Mouse (Mus musculus): ENCODE data around the gene Optc. TPM values are rescaled to one million over a fixed set of nuclear protein-coding genes. Genes with fewer than 3 reads are reported as not detected.

The Optc gene
- polyA plus RNA-seq, 1 experiment from 2014 or later = 4.0 TPM

GRCm38 (mm10) chr1:133911456-133911855 lies 3.7 kb upstream of the Optc start:
- H3K4me1 ChIP-seq (ENCODE audit: control insufficient read depth, insufficient read depth, low read depth, low read length) = peaks cover 24% of the 10 kb centered on the region
- H3K9me3 ChIP-seq (ENCODE audit: control insufficient read depth, low read length) = no peaks in the 10 kb centered on the region
- no peak overlapping the region for H3K4me2 ChIP-seq (ENCODE audit: low read length)
- no peak for ATAC-seq
- no peaks in the 10 kb centered on the region for H3K36me3 ChIP-seq (ENCODE audit: control insufficient read depth, insufficient read depth, low read length)
- H3K27me3 ChIP-seq (replicated peaks; ENCODE audit: control insufficient read depth, insufficient read depth, low read length) = no peaks in the 10 kb centered on the region; the same call in 1 of the 2 replicates
- no peak overlapping the region for H3K4me3 ChIP-seq (ENCODE audit: low read length)
- 28% methylated on average over 4 of the region's 4 CpGs for WGBS
- no peak overlapping the region for H3K27ac ChIP-seq (ENCODE audit: low read depth, low read length)
- no peak overlapping the region for H3K9ac ChIP-seq (ENCODE audit: low read depth, low read length)

GRCm38 (mm10) chr1:133911008-133911407 lies 3.2 kb upstream of the Optc start:
- 70% methylated on average over 4 of the region's 4 CpGs for WGBS
- H3K36me3 ChIP-seq (ENCODE audit: control insufficient read depth, insufficient read depth, low read length) = no peaks in the 10 kb centered on the region
- H3K27me3 ChIP-seq (replicated peaks; ENCODE audit: control insufficient read depth, insufficient read depth, low read length) = no peaks in the 10 kb centered on the region; the same call in 1 of the 2 replicates
- H3K9ac ChIP-seq (ENCODE audit: low read depth, low read length) = no peak overlapping the region
- no peak overlapping the region for H3K4me2 ChIP-seq (ENCODE audit: low read length)
- no peaks in the 10 kb centered on the region for H3K9me3 ChIP-seq (ENCODE audit: control insufficient read depth, low read length)
- no peak overlapping the region for H3K4me3 ChIP-seq (ENCODE audit: low read length)
- no peak overlapping the region for H3K27ac ChIP-seq (ENCODE audit: low read depth, low read length)
- no peak for ATAC-seq
- peaks cover 21% of the 10 kb centered on the region for H3K4me1 ChIP-seq (ENCODE audit: control insufficient read depth, insufficient read depth, low read depth, low read length)

DNA sequence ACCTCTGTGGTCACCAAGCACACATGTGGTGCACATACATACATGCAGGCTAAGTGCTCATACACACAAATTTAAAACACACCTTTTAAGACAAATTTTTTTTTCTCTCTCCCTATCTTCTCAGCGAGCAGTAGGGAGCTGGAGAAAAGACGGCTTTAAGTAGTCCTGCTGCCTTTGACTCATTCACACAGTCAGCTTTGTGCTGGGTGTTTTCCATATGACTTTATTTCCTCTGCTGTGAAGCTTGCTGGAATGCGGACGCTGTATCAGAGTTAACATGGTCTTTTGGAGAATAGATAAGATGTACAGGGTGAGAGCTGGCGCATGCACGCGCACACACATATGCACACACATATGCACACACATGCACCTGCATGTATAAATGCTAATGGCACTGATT lies 2.3 kb upstream of the Optc start:
- 85% methylated on average over 7 of the region's 7 CpGs for WGBS
- H3K9ac ChIP-seq (ENCODE audit: low read depth, low read length) = no peak overlapping the region
- peaks cover 19% of the 10 kb centered on the region for H3K4me1 ChIP-seq (ENCODE audit: control insufficient read depth, insufficient read depth, low read depth, low read length)
- no peak overlapping the region for H3K4me3 ChIP-seq (ENCODE audit: low read length)
- no peak overlapping the region for H3K4me2 ChIP-seq (ENCODE audit: low read length)
- no peaks in the 10 kb centered on the region for H3K36me3 ChIP-seq (ENCODE audit: control insufficient read depth, insufficient read depth, low read length)
- no peaks in the 10 kb centered on the region; the same call in 1 of the 2 replicates for H3K27me3 ChIP-seq (replicated peaks; ENCODE audit: control insufficient read depth, insufficient read depth, low read length)
- no peak overlapping the region for H3K27ac ChIP-seq (ENCODE audit: low read depth, low read length)
- no peaks in the 10 kb centered on the region for H3K9me3 ChIP-seq (ENCODE audit: control insufficient read depth, low read length)
- ATAC-seq = no peak

DNA sequence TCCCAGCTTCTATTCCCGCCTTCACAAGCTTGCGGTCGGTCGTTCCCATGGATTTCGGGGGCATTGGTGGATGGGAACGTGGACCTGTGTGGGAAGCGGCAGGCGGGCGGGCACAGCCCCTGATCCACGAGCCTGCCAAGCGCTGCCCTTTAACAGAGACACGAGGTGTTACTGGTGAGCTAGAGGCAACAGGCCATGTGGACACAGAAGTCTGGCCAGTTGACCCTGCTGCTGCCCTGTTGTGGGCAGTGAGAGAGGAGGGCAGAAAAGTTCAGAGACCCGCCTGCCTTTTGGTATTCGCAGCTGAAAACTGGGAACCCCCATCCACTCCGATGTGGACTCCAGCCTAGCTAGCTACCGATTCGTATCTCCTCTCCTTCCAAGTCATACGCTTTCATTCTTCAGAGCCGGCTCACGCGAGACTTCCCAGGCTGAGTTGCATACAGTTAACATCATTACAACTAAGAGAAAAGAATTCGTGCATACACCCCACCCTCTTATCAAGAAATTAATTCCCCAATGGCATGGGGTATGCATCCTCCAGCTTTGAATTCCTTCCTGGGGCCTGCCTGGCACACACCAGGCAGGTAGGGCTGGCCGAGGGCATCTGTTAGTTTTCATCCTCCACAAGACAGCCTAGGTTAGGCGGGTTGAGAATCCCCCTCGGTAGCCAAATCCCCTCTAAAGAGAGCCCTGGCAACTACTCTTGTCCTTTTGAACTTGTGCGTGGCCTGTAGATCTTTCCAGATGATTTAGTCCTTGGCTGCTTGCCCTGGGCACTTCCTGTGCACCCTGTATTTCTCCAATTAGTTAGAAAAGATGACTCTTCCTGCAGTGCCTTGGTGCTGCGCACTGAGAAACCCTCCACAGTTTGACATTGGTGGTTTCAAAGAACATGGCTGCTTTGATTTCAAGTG lies 1.1 kb upstream of the Optc start:
- peak; percentile 25 for ATAC-seq
- WGBS = 9% methylated on average over 27 of the region's 27 CpGs

DNA sequence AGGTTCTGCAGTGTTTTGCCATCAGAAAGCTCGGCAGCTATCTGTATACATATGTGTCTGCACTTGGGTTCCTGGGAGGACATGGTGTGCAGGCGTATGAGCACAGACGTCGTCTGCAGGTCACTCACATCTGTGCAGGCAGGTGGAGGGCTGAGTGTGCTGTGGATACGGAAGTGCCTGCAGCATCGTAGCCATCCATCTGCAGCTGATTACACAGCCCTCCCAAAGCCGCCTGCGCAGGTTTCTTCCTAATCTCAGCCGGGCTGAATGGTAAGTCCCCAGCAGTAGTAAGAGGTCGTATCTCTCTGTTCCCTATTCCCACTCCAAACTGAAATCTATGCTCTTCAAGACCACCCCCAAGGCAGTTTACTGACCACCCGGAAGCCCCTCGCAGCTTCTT lies 1.4 kb downstream of the Optc start:
- H3K4me3 ChIP-seq (ENCODE audit: low read length) = no peak overlapping the region
- no peaks in the 10 kb centered on the region for H3K36me3 ChIP-seq (ENCODE audit: control insufficient read depth, insufficient read depth, low read length)
- no peak overlapping the region for H3K27ac ChIP-seq (ENCODE audit: low read depth, low read length)
- H3K9me3 ChIP-seq (ENCODE audit: control insufficient read depth, low read length) = no peaks in the 10 kb centered on the region
- ATAC-seq = no peak
- peaks cover 19% of the 10 kb centered on the region for H3K4me1 ChIP-seq (ENCODE audit: control insufficient read depth, insufficient read depth, low read depth, low read length)
- H3K9ac ChIP-seq (ENCODE audit: low read depth, low read length) = no peak overlapping the region
- 49% methylated on average over 12 of the region's 12 CpGs for WGBS
- no peak overlapping the region for H3K4me2 ChIP-seq (ENCODE audit: low read length)
- H3K27me3 ChIP-seq (replicated peaks; ENCODE audit: control insufficient read depth, insufficient read depth, low read length) = no peaks in the 10 kb centered on the region

More for the DNA sequence above, 1.1 kb upstream of the Optc start:
- peaks cover 19% of the 10 kb centered on the region for H3K4me1 ChIP-seq (ENCODE audit: control insufficient read depth, insufficient read depth, low read depth, low read length)
- H3K4me3 ChIP-seq (ENCODE audit: low read length) = peak overlapping the region; percentile 45
- H3K9ac ChIP-seq (ENCODE audit: low read depth, low read length) = peak overlapping the region; percentile 75
- no peaks in the 10 kb centered on the region for H3K9me3 ChIP-seq (ENCODE audit: control insufficient read depth, low read length)
- no peaks in the 10 kb centered on the region; the same call in 1 of the 2 replicates for H3K27me3 ChIP-seq (replicated peaks; ENCODE audit: control insufficient read depth, insufficient read depth, low read length)
- no peaks in the 10 kb centered on the region for H3K36me3 ChIP-seq (ENCODE audit: control insufficient read depth, insufficient read depth, low read length)
- peak overlapping the region; percentile 85 for H3K27ac ChIP-seq (ENCODE audit: low read depth, low read length)
- H3K4me2 ChIP-seq (ENCODE audit: low read length) = peak overlapping the region; percentile 94

DNA sequence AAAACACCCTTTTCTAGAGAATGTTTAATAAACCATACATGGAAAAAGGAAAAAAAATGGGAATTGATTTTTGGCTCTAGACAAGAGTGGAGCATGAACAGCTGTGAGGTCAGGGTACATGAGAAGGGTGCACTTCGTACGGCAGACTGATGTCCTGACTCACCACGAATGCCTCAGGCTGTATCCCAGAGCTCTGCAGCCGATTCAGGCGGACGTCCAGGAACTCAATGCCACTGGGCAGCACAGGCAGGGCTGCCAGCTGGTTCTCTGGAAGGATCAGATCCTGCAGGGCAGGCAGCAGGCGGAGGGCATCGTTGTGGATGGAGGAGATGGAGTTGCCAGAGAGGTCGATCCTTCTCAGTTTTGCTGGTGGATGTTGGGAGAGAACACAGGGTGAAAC lies 7.0 kb downstream of the Optc start:
- ATAC-seq = no peak
- Histone ChIP-seq H3K4me2 (ENCODE audit: low read length) (no peak overlapping the region), H3K9ac (ENCODE audit: low read depth, low read length) (no peak overlapping the region; the same call in 1 of the 2 replicates), H3K27me3 (replicated peaks; ENCODE audit: control insufficient read depth, insufficient read depth, low read length) (peaks cover 2% of the 10 kb centered on the region; the same call in 1 of the 2 replicates), H3K4me3 (ENCODE audit: low read length) (no peak overlapping the region), H3K36me3 (ENCODE audit: control insufficient read depth, insufficient read depth, low read length) (no peaks in the 10 kb centered on the region), H3K4me1 (ENCODE audit: control insufficient read depth, insufficient read depth, low read depth, low read length) (0 out of 2 replicates have a peak, but pooled peaks cover 3% of the 10 kb centered on the region), H3K27ac (ENCODE audit: low read depth, low read length) (no peak overlapping the region), H3K9me3 (ENCODE audit: control insufficient read depth, low read length) (no peaks in the 10 kb centered on the region)
- WGBS = 58% methylated on average over 9 of the region's 9 CpGs

DNA sequence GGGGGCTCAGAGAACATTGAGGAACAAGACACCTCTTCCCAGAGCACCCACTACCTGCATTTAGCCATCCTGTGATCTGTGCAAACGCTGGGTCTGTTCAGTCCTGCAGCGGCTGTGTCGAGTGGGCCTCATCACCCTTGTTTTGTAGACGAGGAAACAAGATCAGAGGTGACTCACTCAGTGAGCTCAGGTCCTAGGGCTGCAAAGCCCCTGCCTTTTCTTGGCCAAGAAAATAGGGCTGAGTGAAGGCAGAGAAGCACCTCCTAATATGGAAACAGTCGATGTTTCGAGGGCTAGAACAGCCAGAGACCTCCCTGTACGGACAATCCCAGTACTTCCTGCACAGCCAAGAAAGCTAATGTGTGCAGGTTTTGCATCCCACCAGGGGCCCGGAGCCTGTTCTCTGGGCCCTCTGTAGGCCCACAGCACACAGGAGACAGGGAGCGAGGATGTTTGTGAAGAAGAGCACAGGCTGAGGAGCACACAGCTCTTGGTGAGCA lies 8.7 kb downstream of the Optc start:
- no peaks in the 10 kb centered on the region for H3K9me3 ChIP-seq (ENCODE audit: control insufficient read depth, low read length)
- H3K4me2 ChIP-seq (ENCODE audit: low read length) = no peak overlapping the region
- H3K4me1 ChIP-seq (ENCODE audit: control insufficient read depth, insufficient read depth, low read depth, low read length) = 0 out of 2 replicates have a peak, but pooled peaks cover 3% of the 10 kb centered on the region
- H3K9ac ChIP-seq (ENCODE audit: low read depth, low read length) = no peak overlapping the region
- H3K27me3 ChIP-seq (replicated peaks; ENCODE audit: control insufficient read depth, insufficient read depth, low read length) = peaks cover 2% of the 10 kb centered on the region; the same call in 1 of the 2 replicates
- H3K27ac ChIP-seq (ENCODE audit: low read depth, low read length) = no peak overlapping the region
- ATAC-seq = no peak
- no peak overlapping the region for H3K4me3 ChIP-seq (ENCODE audit: low read length)
- no peaks in the 10 kb centered on the region for H3K36me3 ChIP-seq (ENCODE audit: control insufficient read depth, insufficient read depth, low read length)
- WGBS = 82% methylated on average over 9 of the region's 9 CpGs

DNA sequence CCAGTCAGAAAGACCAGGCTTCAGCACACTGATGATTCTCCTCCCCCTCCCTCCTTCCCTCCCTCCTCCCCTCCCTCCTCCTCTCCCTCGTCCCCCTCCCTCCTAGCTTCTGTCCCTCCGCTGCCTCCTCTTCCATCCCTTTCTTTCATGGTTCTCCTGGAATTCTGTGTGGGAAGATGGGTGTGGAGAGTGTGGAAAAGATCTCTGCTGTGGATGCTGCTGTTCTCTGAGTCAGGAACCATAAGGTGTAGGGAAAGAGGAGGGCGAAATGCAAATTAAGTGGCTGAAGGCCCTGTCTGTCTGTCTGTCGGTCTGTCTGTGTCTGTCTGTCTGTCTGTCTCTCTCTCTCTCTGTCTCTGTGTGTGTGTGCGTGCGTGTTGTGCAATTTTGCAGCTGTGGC lies 10.5 kb downstream of the Optc start:
- no peak overlapping the region for H3K27ac ChIP-seq (ENCODE audit: low read depth, low read length)
- peaks cover 2% of the 10 kb centered on the region; the same call in 1 of the 2 replicates for H3K27me3 ChIP-seq (replicated peaks; ENCODE audit: control insufficient read depth, insufficient read depth, low read length)
- no peaks in the 10 kb centered on the region for H3K9me3 ChIP-seq (ENCODE audit: control insufficient read depth, low read length)
- no peaks in the 10 kb centered on the region for H3K36me3 ChIP-seq (ENCODE audit: control insufficient read depth, insufficient read depth, low read length)
- no peak overlapping the region; the same call in 1 of the 2 replicates for H3K9ac ChIP-seq (ENCODE audit: low read depth, low read length)
- no peak overlapping the region for H3K4me3 ChIP-seq (ENCODE audit: low read length)
- no peak overlapping the region for H3K4me2 ChIP-seq (ENCODE audit: low read length)
- ATAC-seq = no peak
- WGBS = 68% methylated on average over 6 of the region's 6 CpGs
- H3K4me1 ChIP-seq (ENCODE audit: control insufficient read depth, insufficient read depth, low read depth, low read length) = peaks cover 6% of the 10 kb centered on the region; the same call in 1 of the 2 replicates

DNA sequence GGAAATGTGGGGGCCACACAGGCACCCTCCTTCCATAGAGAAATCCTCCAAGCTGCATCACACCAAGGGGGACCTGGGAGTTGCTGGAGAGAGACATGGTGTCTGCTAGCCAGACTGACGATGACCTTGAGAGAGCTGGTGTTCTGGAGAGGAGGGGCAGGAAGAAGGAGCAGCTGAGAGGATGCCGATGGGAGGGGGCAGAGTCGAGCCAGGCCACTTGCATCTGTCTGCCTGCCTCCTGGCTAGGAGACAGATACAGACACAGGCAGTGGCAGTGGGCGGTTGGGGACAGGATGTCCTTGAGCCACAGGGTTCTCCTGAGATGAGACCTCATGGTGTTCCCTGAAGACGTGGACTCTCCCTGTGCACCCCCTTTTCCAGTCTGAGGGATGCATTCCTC lies 16.3 kb downstream of the Optc start:
- Histone ChIP-seq H3K4me2 (ENCODE audit: low read length) (no peak overlapping the region), H3K36me3 (ENCODE audit: control insufficient read depth, insufficient read depth, low read length) (no peaks in the 10 kb centered on the region), H3K9me3 (ENCODE audit: control insufficient read depth, low read length) (no peaks in the 10 kb centered on the region), H3K4me3 (ENCODE audit: low read length) (no peak overlapping the region), H3K9ac (ENCODE audit: low read depth, low read length) (no peak overlapping the region; the same call in 1 of the 2 replicates), H3K27me3 (replicated peaks; ENCODE audit: control insufficient read depth, insufficient read depth, low read length) (no peaks in the 10 kb centered on the region), H3K27ac (ENCODE audit: low read depth, low read length) (no peak overlapping the region), H3K4me1 (ENCODE audit: control insufficient read depth, insufficient read depth, low read depth, low read length) (peaks cover 40% of the 10 kb centered on the region)
- no peak for ATAC-seq
- WGBS = 21% methylated on average over 5 of the region's 5 CpGs

Measured in hindbrain, embryonic 16.5 days (tissue).